Mouse (Mus musculus): ENCODE data around the gene Lipa. TPM values are rescaled to one million over a fixed set of nuclear protein-coding genes. Genes with fewer than 3 reads are reported as not detected.
A peak's percentile ranks its signal among the peaks of the same experiment; 100 is the strongest.

Gene Lipa
- polyA plus RNA-seq, 1 experiment from 2014 or later = 32.4 TPM

- H3K9me3 ChIP-seq (replicated peaks; ENCODE audit: control insufficient read depth, low read length) = 0 out of 2 replicates have a peak, but pooled peaks cover 6% of the 10 kb centered on the region
- peaks cover 8% of the 10 kb centered on the region for H3K4me1 ChIP-seq (ENCODE audit: control insufficient read depth, insufficient read depth, low read length)
- H3K27me3 ChIP-seq (ENCODE audit: control insufficient read depth, insufficient read depth, low read length) = no peaks in the 10 kb centered on the region
- no peaks in the 10 kb centered on the region for H3K36me3 ChIP-seq (ENCODE audit: control insufficient read depth, insufficient read depth, low read length)
- no peak overlapping the region for H3K9ac ChIP-seq (ENCODE audit: low read length)
- H3K27ac ChIP-seq (ENCODE audit: low read length) = no peak overlapping the region
- no peak overlapping the region for H3K4me2 ChIP-seq (ENCODE audit: low read depth, low read length)
- H3K4me3 ChIP-seq (replicated peaks; ENCODE audit: low read length) = no peak overlapping the region
- ATAC-seq (ENCODE audit: insufficient read depth, low FRiP score) = no peak
Observed at GRCm38 (mm10) chr19:34554061-34554460, 26.8 kb upstream of the Lipa start.

- no peak for ATAC-seq (ENCODE audit: insufficient read depth, low FRiP score)
- no peak overlapping the region for H3K4me2 ChIP-seq (ENCODE audit: low read depth, low read length)
- 43% methylated on average over 3 of the region's 3 CpGs for WGBS
Observed at GRCm38 (mm10) chr19:34553522-34553921, 26.2 kb upstream of the Lipa start.

GRCm38 (mm10) chr19:34553021-34553420 lies 25.7 kb upstream of the Lipa start:
- Histone ChIP-seq H3K9me3 (replicated peaks; ENCODE audit: control insufficient read depth, low read length) (0 out of 2 replicates have a peak, but pooled peaks cover 6% of the 10 kb centered on the region), H3K4me2 (ENCODE audit: low read depth, low read length) (no peak overlapping the region), H3K27me3 (ENCODE audit: control insufficient read depth, insufficient read depth, low read length) (no peaks in the 10 kb centered on the region), H3K27ac (ENCODE audit: low read length) (peak overlapping the region; percentile 31; the same call in 1 of the 2 replicates), H3K36me3 (ENCODE audit: control insufficient read depth, insufficient read depth, low read length) (no peaks in the 10 kb centered on the region), H3K4me1 (ENCODE audit: control insufficient read depth, insufficient read depth, low read length) (peaks cover 8% of the 10 kb centered on the region), H3K4me3 (replicated peaks; ENCODE audit: low read length) (no peak overlapping the region), H3K9ac (ENCODE audit: low read length) (no peak overlapping the region)
- no peak for ATAC-seq (ENCODE audit: insufficient read depth, low FRiP score)
- WGBS = 58% methylated on average over 6 of the region's 6 CpGs

More at GRCm38 (mm10) chr19:34553522-34553921, 26.2 kb upstream of the Lipa start:
- no peaks in the 10 kb centered on the region for H3K36me3 ChIP-seq (ENCODE audit: control insufficient read depth, insufficient read depth, low read length)
- no peaks in the 10 kb centered on the region for H3K27me3 ChIP-seq (ENCODE audit: control insufficient read depth, insufficient read depth, low read length)
- peaks cover 8% of the 10 kb centered on the region for H3K4me1 ChIP-seq (ENCODE audit: control insufficient read depth, insufficient read depth, low read length)
- no peak overlapping the region for H3K9ac ChIP-seq (ENCODE audit: low read length)
- H3K27ac ChIP-seq (ENCODE audit: low read length) = peak overlapping the region; percentile 31; the same call in 1 of the 2 replicates
- H3K4me3 ChIP-seq (replicated peaks; ENCODE audit: low read length) = no peak overlapping the region
- 0 out of 2 replicates have a peak, but pooled peaks cover 6% of the 10 kb centered on the region for H3K9me3 ChIP-seq (replicated peaks; ENCODE audit: control insufficient read depth, low read length)

GRCm38 (mm10) chr19:34551981-34552380 lies 24.7 kb upstream of the Lipa start:
- no peak for ATAC-seq (ENCODE audit: insufficient read depth, low FRiP score)
- Histone ChIP-seq H3K27ac (ENCODE audit: low read length) (peak overlapping the region; percentile 2; the same call in 1 of the 2 replicates), H3K4me2 (ENCODE audit: low read depth, low read length) (peak overlapping the region; percentile 31; the same call in 1 of the 2 replicates), H3K27me3 (ENCODE audit: control insufficient read depth, insufficient read depth, low read length) (no peaks in the 10 kb centered on the region), H3K9me3 (replicated peaks; ENCODE audit: control insufficient read depth, low read length) (0 out of 2 replicates have a peak, but pooled peaks cover 6% of the 10 kb centered on the region), H3K4me1 (ENCODE audit: control insufficient read depth, insufficient read depth, low read length) (peaks cover 8% of the 10 kb centered on the region), H3K36me3 (ENCODE audit: control insufficient read depth, insufficient read depth, low read length) (no peaks in the 10 kb centered on the region), H3K4me3 (replicated peaks; ENCODE audit: low read length) (peak overlapping the region; percentile 4; the same call in 1 of the 2 replicates), H3K9ac (ENCODE audit: low read length) (no peak overlapping the region)
- WGBS = 30% methylated on average over 5 of the region's 5 CpGs

- WGBS = under 1% methylated on average over 22 of the region's 22 CpGs
- H3K4me2 ChIP-seq (ENCODE audit: low read depth, low read length) = peak within 1 kb of the TSS; percentile 76
- H3K9me3 ChIP-seq (replicated peaks; ENCODE audit: control insufficient read depth, low read length) = 0 out of 2 replicates have a peak, but pooled peaks cover 6% of the 10 kb centered on the region
- H3K27ac ChIP-seq (ENCODE audit: low read length) = peak within 1 kb of the TSS; percentile 50
- H3K9ac ChIP-seq (ENCODE audit: low read length) = peak within 1 kb of the TSS; percentile 69
- peak; percentile 91 for ATAC-seq (ENCODE audit: insufficient read depth, low FRiP score)
- peaks cover 8% of the 10 kb centered on the region for H3K4me1 ChIP-seq (ENCODE audit: control insufficient read depth, insufficient read depth, low read length)
- H3K36me3 ChIP-seq (ENCODE audit: control insufficient read depth, insufficient read depth, low read length) = no peaks in the 10 kb centered on the region
- H3K4me3 ChIP-seq (replicated peaks; ENCODE audit: low read length) = peak within 1 kb of the TSS; percentile 59
- H3K27me3 ChIP-seq (ENCODE audit: control insufficient read depth, insufficient read depth, low read length) = no peaks in the 10 kb centered on the region
Observed at GRCm38 (mm10) chr19:34550534-34551223, 23.4 kb upstream of the Lipa start, which contains the start of gene Ifit2. Ifit2 (plus strand) TSS chr19:34550694.

GRCm38 (mm10) chr19:34550205-34550533 lies 22.9 kb upstream of the Lipa start:
- H3K4me2 ChIP-seq (ENCODE audit: low read depth, low read length) = peak overlapping the region; percentile 76
- 0 out of 2 replicates have a peak, but pooled peaks cover 6% of the 10 kb centered on the region for H3K9me3 ChIP-seq (replicated peaks; ENCODE audit: control insufficient read depth, low read length)
- 32% methylated on average over 4 of the region's 4 CpGs for WGBS
- peak overlapping the region; percentile 69 for H3K9ac ChIP-seq (ENCODE audit: low read length)
- H3K4me1 ChIP-seq (ENCODE audit: control insufficient read depth, insufficient read depth, low read length) = peaks cover 8% of the 10 kb centered on the region
- no peaks in the 10 kb centered on the region for H3K36me3 ChIP-seq (ENCODE audit: control insufficient read depth, insufficient read depth, low read length)
- H3K4me3 ChIP-seq (replicated peaks; ENCODE audit: low read length) = peak overlapping the region; percentile 59
- 0 out of 2 replicates have a peak, but pooled peaks have one; percentile 4 for ATAC-seq (ENCODE audit: insufficient read depth, low FRiP score)
- no peak overlapping the region for H3K27ac ChIP-seq (ENCODE audit: low read length)
- H3K27me3 ChIP-seq (ENCODE audit: control insufficient read depth, insufficient read depth, low read length) = no peaks in the 10 kb centered on the region

- H3K9me3 ChIP-seq (replicated peaks; ENCODE audit: control insufficient read depth, low read length) = no peaks in the 10 kb centered on the region
- H3K27ac ChIP-seq (ENCODE audit: low read length) = no peak overlapping the region
- no peak overlapping the region for H3K4me2 ChIP-seq (ENCODE audit: low read depth, low read length)
- no peaks in the 10 kb centered on the region for H3K27me3 ChIP-seq (ENCODE audit: control insufficient read depth, insufficient read depth, low read length)
- H3K9ac ChIP-seq (ENCODE audit: low read length) = no peak overlapping the region
- H3K4me1 ChIP-seq (ENCODE audit: control insufficient read depth, insufficient read depth, low read length) = peaks cover 5% of the 10 kb centered on the region
- ATAC-seq (ENCODE audit: insufficient read depth, low FRiP score) = no peak
- H3K36me3 ChIP-seq (ENCODE audit: control insufficient read depth, insufficient read depth, low read length) = no peaks in the 10 kb centered on the region
- WGBS = 30% methylated on average over 7 of the region's 7 CpGs
- no peak overlapping the region for H3K4me3 ChIP-seq (replicated peaks; ENCODE audit: low read length)
Observed at GRCm38 (mm10) chr19:34547976-34548375, 20.7 kb upstream of the Lipa start.

- no peak overlapping the region for H3K4me3 ChIP-seq (replicated peaks; ENCODE audit: low read length)
- ATAC-seq (ENCODE audit: insufficient read depth, low FRiP score) = no peak
- no peaks in the 10 kb centered on the region for H3K9me3 ChIP-seq (replicated peaks; ENCODE audit: control insufficient read depth, low read length)
- no peaks in the 10 kb centered on the region for H3K4me1 ChIP-seq (ENCODE audit: control insufficient read depth, insufficient read depth, low read length)
- no peaks in the 10 kb centered on the region for H3K27me3 ChIP-seq (ENCODE audit: control insufficient read depth, insufficient read depth, low read length)
- no peak overlapping the region for H3K27ac ChIP-seq (ENCODE audit: low read length)
- no peak overlapping the region for H3K9ac ChIP-seq (ENCODE audit: low read length)
- WGBS = 81% methylated on average over 4 of the region's 4 CpGs
- no peak overlapping the region for H3K4me2 ChIP-seq (ENCODE audit: low read depth, low read length)
- H3K36me3 ChIP-seq (ENCODE audit: control insufficient read depth, insufficient read depth, low read length) = no peaks in the 10 kb centered on the region
Observed at GRCm38 (mm10) chr19:34546211-34546610, 18.9 kb upstream of the Lipa start.

- Histone ChIP-seq H3K36me3 (ENCODE audit: control insufficient read depth, insufficient read depth, low read length) (no peaks in the 10 kb centered on the region), H3K9me3 (replicated peaks; ENCODE audit: control insufficient read depth, low read length) (no peaks in the 10 kb centered on the region), H3K4me1 (ENCODE audit: control insufficient read depth, insufficient read depth, low read length) (no peaks in the 10 kb centered on the region), H3K4me3 (replicated peaks; ENCODE audit: low read length) (no peak overlapping the region), H3K4me2 (ENCODE audit: low read depth, low read length) (no peak overlapping the region), H3K9ac (ENCODE audit: low read length) (no peak overlapping the region), H3K27ac (ENCODE audit: low read length) (no peak overlapping the region), H3K27me3 (ENCODE audit: control insufficient read depth, insufficient read depth, low read length) (no peaks in the 10 kb centered on the region)
- ATAC-seq (ENCODE audit: insufficient read depth, low FRiP score) = no peak
- 100% methylated on average over 1 of the region's 1 CpGs for WGBS
Observed at GRCm38 (mm10) chr19:34539422-34539821, 12.1 kb upstream of the Lipa start.
